Mouse (Mus musculus) natural killer cell, adult 2 months (primary cell): ENCODE results near the gene Zfp451.
"Not testable (repeated sequence)": the region's sequence is repeated elsewhere in the genome, so short reads cannot be mapped to it uniquely, and the experiment has no call there.

Experiments used
- DNase-seq, 2 experiments: peaks; one replicate each; pipeline ENCODE4 v3.0.0; 2022; ENCODE audit warnings: low spot score in 2 of 2

Zfp451 gene

DNA sequence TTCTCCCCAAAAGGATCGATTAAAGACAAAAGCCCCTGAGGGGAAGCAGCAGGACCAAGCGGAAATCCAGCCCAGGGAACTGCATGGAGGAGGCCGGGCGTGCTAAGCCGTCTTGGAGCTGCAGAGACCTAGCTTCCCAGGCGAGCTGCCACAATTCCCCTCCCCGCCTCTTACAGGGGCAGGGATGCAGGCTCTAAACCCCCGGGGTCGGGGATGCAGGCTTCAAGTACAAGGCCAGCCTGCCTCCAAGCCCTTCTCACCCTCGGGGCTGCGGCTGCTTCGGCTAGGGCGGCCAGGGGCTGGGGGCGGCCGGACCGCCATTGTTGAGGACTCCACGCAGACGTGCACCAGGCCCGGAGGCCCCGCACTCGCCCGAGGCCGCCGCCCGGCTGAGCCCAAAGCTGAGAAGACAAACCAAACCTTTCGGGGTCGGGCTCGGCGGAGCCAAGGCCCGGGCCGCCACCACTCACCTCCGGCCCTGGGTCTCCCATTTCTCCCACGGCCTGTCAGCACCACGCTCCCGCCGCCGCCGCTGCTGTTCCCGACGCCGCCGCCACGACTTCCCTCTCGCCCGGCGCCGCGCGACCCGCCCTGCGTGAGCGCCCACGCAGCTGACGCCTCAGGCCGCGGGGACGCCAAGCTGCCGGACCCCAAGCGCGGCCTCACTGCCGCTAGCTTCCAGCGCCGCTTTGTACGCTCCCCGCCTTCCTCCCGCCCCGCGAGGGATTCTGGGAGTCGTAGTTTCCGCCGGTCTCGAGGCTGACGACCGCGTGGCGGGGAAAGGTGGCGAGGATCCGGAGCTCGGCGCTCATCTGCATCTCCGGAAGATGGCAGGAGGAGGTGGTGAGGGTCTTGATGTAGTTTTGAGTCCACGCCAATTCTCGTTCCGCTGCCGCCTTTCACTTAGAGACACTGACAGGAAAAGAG lies at the start of gene Zfp451:
TSS of gene Zfp451 (minus strand) at position 728 of the 927 bp plus-strand sequence.
- DNase-seq = peak; percentile 71 to 79

DNA sequence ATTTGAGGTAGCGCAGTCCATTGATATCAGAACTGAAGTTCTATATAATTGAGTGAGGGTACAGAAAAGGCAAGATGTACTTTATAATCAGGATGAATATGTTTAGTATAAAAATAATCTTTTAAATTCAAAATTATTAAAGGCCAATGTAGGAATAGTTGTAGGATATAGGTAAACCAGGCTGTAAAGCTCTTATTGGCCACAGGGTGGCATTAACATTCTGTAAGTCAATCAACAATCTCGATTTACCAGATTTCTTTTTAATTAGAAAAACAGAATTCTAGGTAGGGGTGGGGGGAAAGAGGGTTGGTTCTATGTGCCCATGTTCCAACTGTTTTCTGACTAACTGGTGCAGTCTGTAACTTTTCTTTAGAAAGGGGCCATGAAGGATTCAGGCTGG lies 32.4 kb upstream of the Zfp451 start:
- DNase-seq = no peak

DNA sequence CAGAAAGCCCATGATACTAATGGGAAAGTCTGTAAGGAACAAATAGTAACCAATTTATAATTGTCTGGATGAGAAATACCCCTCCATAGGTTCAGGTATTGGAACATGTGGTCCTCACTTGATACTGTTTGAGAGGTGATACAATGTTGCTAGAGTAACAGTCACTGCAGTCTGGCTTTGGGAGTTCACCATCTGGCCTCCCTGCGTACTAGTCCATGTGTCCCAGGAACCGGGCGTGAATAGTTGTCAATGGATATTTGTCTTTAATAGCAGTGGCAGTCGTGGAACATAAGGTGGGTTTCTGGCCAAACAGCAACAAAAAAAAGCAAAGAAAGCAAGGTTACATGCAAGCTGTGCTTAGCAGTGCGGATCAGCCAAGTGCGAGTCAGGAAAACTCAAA lies 29.4 kb upstream of the Zfp451 start:
- DNase-seq = no peak

DNA sequence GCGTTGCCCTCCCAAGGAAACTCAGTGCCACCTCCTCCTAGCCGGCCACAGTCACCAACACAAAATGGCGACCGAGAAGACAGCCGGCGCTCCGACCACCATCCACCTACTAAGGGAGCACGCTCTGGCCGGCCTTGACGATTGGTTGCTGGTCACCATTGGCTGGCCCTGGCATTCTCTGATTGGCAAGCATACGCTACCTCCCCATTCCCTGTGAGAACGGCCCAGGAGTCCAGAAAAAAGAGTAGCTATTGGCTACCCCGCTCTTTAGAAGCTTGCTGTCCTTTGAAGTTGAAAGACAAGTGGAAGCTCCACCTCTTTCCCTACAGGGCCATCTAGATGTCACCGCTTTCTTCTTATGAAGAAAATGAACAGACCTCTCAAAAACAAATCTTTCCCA lies 24.6 kb upstream of the Zfp451 start:
- DNase-seq = not testable (repeated sequence)

DNA sequence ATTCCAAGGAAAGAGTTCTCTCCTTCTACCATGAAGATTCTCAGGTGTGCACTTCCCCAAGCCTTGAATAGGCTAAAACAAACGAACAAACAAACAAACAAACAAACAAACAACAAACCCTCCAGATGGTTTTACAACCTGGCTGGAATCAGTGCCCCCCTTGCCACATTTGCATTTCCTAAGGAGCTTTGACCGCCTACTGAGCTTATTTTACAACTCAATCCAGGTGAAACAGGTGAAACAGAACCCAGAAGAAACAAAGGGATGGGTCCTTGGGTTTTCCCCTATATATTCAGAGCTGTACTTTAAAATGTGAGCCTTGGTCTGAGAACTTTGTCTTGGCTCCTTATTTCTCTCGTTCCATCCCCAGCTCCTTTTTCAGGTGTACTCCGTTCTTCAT lies 16.2 kb upstream of the Zfp451 start:
- DNase-seq = no peak

DNA sequence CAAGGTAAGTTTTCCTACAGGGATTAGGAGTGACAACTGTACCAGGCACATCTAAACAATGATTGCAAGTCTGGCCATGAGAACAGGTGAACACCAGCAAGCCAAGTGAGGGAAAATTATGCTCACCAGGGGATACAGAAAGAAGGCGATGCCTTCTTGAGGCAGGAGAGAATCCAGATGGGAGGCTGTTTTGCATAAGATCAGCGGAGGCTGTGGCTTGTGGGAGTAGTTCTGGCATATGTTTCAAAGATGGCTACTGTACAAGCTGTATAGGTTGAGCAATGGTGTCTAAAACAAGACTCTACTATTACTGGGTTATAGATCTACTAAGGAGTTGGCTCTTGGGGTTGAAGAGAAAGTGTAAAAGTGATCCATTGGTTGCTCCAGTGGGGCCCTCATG lies 3.5 kb upstream of the Zfp451 start:
- DNase-seq = no peak

DNA sequence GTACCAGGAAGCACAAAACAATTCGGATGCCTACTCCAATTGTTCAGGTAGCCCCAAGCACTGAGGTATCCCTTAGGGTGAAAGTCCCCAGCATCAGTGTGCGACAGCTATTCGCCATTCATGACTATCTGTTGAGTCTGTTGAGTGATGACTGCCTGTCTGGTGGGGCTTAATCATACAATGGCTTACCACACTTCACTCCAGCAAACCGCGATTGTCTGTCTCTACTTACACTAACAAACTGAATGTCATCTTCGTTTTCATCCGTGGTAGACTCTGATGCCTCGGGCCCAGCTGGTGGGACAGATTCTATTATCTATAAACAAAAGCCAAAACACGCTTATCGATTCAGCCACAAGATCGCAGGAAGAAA lies 914 bp downstream of the Zfp451 start:
- peak; percentile 5 to 10 for DNase-seq

DNA sequence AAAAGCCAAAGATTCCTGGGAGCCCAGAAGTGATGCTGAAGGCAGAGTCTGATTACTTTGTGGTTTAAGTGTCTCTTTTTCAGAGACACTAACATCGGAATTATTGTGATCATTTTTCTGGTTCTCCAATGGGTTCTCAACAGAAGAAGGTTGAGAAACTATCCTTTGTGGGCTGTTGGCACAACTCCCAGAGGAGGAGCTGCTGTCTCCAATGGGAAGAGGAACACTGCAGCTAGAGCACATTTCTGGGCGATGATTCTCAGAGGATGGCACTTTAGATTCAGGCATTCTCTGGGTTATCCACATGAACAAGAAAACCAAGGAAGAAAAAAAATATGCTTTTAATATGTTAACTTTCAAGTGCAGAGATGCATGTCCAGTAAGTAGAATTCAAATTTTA lies 11.1 kb downstream of the Zfp451 start:
- DNase-seq = no peak

DNA sequence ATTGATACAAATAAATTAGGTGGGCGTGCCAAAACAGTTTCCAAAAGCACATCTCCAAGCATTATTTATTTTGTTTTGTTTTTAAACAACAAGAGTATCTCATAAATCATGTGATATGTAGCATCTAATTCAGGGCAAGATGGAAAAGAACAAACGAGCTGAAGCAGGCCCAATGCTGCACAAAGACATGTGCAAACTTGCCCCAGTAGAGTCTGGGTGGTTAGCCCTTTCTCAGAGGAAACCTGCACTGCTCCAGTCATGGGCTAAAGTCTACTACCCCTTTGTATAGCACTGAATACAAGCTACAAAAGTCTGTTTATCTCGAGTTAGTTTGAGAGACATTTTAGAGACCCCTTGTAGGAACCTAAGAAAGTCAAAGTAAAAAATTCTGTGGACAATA lies 14.8 kb downstream of the Zfp451 start:
- no peak for DNase-seq

DNA sequence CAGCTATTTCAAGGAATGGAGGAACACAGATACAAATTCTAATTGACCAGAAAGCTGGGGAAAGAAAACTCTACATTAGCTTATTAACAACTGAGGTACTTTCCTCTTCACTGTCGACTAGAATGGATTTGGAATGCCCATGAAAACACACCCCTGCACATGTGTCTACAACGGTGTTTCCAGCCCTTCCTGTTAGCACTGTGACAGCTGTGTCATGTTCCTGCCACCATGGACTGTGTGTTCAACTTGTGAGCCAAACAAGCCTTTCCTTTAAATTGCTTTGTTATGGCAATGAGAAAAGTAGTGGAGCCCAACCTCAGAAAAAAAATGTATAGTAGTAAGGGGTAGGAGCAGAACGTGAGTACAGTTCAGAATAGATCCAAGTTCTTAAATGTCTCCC lies 25.9 kb downstream of the Zfp451 start:
- no peak for DNase-seq

DNA sequence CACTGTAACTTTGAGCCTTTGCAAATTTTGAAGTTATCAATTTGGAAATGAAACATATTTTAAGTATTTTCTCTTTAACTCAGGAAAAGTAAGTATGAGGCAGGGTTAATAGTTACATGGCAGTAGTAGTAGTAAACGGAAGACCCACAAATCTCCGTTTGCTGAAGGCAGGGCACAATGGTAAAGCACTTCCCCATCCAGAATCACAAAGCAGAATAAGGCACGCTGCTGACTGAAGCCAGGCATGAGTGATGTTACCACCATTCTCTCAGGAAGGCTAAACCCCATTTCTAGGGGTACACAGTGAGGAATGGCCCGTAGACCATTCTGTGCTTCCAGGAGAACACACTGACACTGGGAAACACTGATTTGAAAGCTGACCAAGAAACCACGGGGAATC lies 26.3 kb downstream of the Zfp451 start:
- DNase-seq = no peak

DNA sequence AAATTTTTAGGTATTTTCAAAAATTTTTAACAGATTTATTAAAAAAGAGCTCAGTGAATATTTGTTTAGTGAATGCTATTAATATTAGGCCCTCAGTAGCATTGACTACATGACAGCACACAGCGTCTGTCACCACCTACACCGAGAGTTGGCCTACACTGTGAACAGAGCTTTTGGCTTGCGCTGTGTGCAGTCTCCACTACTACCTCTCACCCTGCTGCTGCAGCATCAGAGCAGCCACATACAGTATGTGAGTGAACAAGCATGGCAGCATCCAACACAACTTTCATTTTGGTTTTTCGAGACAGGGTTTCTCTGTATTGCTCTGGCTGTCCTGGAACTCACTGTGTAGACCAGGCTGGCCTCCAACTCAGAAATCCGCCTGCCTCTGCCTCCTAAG lies 29.8 kb downstream of the Zfp451 start:
- no peak for DNase-seq

DNA sequence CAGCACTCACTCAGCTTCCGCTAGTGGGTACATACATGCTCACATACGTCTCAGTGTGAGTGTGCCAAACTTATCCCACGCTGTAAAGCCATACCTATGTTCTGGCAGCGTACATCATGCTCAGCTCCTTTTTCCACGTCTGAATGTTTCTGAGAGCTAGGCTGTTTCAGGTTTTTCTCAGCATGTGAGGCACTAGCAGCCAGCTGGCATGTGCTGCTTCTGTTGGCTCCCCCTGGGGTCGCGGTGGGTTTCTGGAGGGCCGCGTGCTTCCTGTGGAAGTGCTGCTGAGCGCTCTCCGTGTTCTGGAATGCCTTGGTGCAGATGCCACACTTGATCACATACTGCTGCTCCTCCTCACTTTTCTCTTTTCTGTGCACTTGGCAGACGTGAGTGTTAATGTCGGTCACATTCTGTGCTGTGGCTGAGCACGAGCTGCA lies 38.2 kb downstream of the Zfp451 start:
- DNase-seq = no peak

DNA sequence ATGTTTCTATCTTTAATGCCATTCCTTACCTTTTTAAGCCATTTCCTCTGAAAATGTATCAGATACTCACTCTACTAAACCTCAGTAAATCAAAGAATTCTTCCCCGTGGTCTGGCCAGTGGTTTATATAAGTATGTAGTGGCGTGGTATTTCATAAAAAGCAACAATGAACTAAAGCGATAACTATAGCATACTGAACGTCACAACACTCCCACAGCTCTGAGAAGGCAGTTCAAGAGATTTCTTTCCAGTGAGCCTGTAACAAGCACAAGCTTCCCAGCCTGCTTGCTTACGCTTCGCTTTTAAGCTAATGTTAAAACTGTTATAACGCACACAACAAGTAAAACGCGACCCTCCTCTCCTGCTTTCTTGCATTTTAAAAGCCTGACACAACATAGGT lies 42.3 kb downstream of the Zfp451 start:
- DNase-seq = no peak

DNA sequence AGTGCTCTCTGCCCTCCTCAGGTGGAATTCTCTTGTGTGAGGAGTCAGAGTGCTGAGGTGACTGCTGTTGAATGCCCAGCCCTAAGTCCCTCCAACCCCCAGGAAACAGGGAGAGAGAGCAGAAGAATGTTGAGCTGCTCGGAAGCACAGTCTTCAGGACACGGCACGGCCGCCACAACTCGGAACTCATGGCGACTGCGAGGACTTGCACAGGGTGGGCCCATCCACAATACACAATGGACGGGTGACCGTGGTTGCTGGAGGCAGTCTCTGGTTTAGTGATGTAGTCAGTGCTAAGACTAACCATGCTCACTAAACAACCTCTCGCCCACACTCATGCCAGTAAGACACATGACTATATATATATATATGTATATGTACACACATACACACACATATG lies 42.8 kb downstream of the Zfp451 start:
- no peak for DNase-seq

DNA sequence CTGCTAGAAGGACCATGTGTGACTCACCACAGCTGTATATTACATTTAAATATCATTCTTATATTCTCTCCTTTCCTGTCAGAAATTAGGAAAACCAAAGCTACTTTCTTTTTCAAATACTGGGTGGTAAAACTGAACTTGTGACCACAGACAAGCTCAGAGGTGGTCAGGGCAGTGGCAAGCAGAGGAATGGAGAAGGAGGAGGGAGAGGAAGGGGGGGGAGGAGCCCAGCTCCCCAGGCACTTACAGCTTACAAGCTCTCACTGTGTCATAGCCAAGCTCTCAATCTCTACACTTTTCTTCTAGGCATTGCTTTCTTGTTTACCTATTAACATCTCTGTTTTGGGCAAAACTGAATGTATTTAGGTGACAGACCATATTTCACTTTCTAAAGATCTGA lies 45.6 kb downstream of the Zfp451 start:
- DNase-seq = no peak

DNA sequence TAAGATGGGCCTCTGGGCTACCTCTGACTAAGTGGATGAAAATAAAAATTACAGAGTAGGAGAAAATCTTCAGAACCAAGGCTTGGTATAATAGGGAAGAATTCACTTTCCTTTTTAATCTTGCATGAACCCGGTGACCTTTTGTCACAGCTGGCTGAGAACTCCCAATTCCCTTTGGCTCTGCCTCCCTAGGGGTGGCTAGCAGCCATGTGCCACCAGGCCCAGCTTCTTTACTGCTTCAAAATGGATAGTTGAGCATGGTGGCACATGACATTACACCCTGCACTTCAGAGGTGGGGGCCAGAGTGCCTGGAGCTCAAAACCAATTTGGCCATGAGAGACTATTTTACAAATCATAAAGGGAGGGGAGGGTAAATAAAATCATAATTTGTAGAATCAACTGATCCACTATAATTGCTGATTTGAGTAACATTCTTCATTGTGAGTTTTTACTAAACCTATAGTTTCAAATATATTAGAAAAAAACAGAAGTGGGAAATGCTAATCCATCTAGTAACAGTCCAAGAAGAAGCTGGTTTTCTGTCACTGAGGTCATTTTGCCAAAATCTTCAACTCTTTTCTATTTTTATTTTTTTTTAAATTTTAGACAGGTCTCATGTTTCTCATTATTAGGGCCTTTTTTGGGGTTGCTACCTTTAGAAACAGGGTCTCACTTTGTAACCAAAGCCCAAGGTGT lies 46.2 kb downstream of the Zfp451 start:
- no peak for DNase-seq

DNA sequence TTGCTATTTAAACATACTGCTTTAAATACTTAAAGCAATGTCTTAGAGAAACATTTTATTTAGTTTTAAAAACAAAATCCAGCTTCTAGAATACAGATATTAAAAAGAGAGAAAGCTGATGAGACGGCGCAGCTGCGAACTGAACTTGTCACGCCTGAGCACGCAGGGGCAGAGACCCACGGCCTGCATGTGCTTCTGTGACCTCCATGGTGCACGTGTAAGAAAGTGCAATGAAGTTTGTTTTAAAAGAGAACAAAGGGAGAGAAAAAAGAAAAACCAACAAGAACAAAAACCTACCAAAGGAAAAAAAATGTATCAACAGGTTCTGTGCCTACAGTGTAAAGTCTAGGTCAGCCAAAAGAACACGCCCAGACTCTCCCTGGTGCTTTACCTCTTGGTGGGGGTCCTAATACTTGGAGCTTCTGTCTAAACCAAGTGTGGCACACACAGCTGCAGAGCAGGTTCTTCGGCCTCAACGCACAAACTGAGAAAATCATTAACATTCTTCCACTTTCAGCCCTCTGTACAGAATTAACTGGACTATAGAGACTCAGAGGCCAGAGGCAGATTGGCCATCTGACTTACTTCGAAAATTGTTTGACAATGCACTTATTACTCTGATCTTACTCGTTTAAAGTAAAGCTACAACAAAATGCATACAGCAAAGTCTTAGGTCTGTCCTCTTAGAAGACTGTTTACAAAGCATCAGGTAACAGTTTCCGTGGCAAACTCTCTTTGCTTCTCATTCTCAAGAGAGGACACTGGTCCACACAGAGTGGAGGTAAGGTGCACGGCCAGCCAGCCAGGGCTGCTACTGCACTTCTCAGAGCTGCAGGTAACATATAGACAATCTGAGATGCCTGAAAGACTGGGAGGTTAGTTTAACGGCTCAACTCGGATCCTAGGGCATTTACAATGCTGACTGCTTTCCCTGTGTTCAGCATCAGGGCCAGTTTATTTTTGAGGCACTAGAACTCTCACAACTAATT lies 47.6 kb downstream of the Zfp451 start:
- no peak for DNase-seq

DNA sequence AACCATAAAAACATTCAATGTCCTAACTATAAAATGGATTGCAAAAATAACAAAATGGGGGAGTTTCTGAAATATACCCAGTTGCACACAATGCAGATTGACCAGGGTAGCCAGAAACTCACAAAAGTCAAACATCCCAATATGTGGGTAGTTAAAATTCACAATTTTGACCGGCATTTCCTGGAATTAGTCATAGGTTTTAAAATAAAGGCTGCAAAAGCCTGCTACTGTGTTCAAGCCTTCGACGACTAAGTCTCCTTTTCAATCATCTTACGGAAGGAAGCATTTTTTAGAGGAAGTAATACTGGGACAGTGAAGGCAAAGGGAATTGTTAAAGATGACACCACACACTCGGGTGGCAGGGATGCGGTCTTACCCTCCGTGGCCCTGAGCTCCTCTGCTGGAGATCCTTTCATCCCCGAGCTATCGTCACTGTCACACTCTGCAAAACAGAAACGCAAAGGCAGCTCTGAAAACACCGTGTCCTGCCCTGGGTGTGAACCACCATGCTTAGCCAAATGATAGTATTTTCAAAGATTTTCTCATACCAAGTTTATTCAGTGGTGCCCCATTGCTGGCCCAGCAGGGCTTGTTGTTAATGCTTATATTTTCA lies 48.8 kb downstream of the Zfp451 start:
- DNase-seq = no peak

DNA sequence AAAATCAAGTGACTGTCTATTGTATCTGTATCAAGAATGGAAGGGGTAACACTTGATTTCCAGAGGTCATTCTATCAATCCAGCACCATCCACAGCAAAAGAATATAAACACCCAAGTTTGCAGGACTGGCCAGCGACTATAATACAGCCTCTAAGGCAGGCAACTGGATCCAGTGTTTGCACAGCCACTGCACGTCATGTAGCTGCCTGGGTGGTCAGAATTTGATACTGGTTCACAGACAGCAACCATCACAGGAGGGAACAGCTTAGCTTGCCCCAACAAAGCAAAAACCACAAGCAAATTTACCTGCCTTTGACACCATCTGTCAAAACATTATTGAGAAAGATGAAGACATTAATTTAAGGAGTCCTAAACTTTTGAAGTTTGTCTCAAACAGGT lies 50.6 kb downstream of the Zfp451 start:
- no peak for DNase-seq

DNA sequence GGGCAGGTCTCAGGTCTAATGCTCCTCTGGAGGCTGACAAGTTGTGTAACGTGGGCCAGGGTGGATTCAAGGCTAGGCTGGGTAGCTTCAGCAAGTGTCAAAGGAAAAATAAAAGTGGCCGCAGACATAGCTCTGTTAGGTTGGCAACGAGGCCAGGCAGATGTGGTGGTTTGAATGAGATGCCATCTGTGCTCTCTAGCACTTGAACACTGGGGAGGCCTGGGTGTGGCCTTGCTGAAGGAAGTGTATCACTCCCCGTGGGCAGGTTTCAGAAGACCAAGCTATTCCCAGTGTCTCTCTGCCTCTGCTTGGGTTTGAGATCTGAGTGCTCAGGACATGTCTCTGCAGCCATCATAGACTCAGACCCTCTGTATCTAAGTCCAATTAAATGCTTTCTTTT lies 55.9 kb downstream of the Zfp451 start:
- no peak for DNase-seq
